ENCODE assay signal across 15 mouse cellular contexts in the genomic region with DNA sequence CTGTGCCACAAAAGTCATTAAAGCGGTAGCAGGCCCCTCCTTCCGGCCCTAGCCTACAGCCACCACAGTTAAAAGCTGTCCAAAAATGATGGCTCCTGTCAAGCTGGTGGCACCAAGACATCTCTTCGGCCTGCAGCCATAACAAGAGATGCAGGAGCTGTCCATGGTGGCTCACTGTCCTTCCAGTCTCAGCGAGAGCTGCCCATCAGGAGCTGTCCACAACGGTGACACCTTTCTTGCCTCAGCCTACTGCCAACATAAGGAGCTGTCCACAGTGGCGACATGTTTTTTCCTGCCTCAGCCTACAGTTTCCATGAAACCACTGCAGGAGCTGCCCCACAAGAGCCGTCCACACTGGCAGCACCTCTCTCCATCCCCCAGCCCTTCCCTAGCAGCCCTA.
DNase-seq lines count a peak whose midpoint lies in the region; ATAC-seq and TF ChIP-seq lines count a peak whose summit lies in the region.
"Had no signal": no experiment of that assay in that cellular context is flagged by ENCODE, and none has a peak within 500 bp of the region (broad histone marks: within the 10 kb centered on the region; RNA-seq: fewer than 3 reads in every experiment).

No protein-coding gene starts in this region.

- H3K27ac ChIP-seq in lung, embryonic 14.5 days (ENCODE audit: low read depth): no peak overlapping the region
- H3K27ac ChIP-seq in thymus, adult 2 months (ENCODE audit: control insufficient read depth, insufficient read depth, low read length): no peak overlapping the region
- H3K27ac ChIP-seq: forebrain, embryonic 10.5 days; limb, embryonic 15.5 days; midbrain, embryonic 10.5 days; neural tube, embryonic 12.5 days had no signal

- no peak overlapping the region for H3K4me2 ChIP-seq in lung, embryonic 14.5 days
- no peak overlapping the region for H3K4me2 ChIP-seq in myocyte (ENCODE audit: low read depth)
- H3K4me2 ChIP-seq: limb, embryonic 15.5 days; neural tube, embryonic 12.5 days had no signal

- no peak overlapping the region for H3K9ac ChIP-seq in lung, embryonic 14.5 days
- H3K9ac ChIP-seq: limb, embryonic 15.5 days; neural tube, embryonic 12.5 days had no signal

- H3K27me3 ChIP-seq in lung, embryonic 14.5 days (ENCODE audit: insufficient read depth, low read length): no peaks in the 10 kb centered on the region
- no peaks in the 10 kb centered on the region for H3K27me3 ChIP-seq in myocyte (ENCODE audit: control insufficient read depth, insufficient read depth, insufficient read length)
- no peaks in the 10 kb centered on the region for H3K27me3 ChIP-seq in thymus, adult 2 months (ENCODE audit: control insufficient read depth, insufficient read depth, low read length)
- H3K27me3 ChIP-seq: limb, embryonic 15.5 days; neural tube, embryonic 12.5 days had no signal

- no peaks in the 10 kb centered on the region for H3K36me3 ChIP-seq in lung, embryonic 14.5 days (ENCODE audit: insufficient read depth)
- no peaks in the 10 kb centered on the region for H3K36me3 ChIP-seq in myocyte (ENCODE audit: control insufficient read depth, insufficient read depth)
- no peaks in the 10 kb centered on the region for H3K36me3 ChIP-seq in thymus, adult 2 months (ENCODE audit: control insufficient read depth, insufficient read depth, low read length)
- H3K36me3 ChIP-seq: forebrain, embryonic 10.5 days; midbrain, embryonic 10.5 days; neural tube, embryonic 12.5 days had no signal

- TF ChIP-seq CTCF in lung, embryonic 14.5 days (IDR thresholded peaks at IDR 0.05; ENCODE audit: low read depth): no peak
- TF ChIP-seq CTCF in thymus, adult 2 months (IDR thresholded peaks at IDR 0.05; ENCODE audit: borderline replicate concordance, control insufficient read depth, extremely low read depth, insufficient read depth, low read length, poor library complexity): no peak

- no peak overlapping the region for H3K4me3 ChIP-seq in lung, embryonic 14.5 days (ENCODE audit: low read depth, low read length)
- H3K4me3 ChIP-seq in myocyte: no peak overlapping the region
- no peak overlapping the region for H3K4me3 ChIP-seq in thymus, adult 2 months (ENCODE audit: control insufficient read depth, insufficient read depth, low read length)
- H3K4me3 ChIP-seq: forebrain, embryonic 10.5 days; limb, embryonic 15.5 days; midbrain, embryonic 10.5 days; neural tube, embryonic 12.5 days had no signal

- H3K9me3 ChIP-seq in lung, embryonic 14.5 days (ENCODE audit: low read depth, low read length): peaks cover 3% of the 10 kb centered on the region; the same call in 1 of the 2 replicates
- H3K9me3 ChIP-seq: midbrain, embryonic 10.5 days had no signal

- no peak overlapping the region for H3ac ChIP-seq in myocyte (ENCODE audit: control insufficient read depth, insufficient read length)

- no peak for ATAC-seq in lung, embryonic 14.5 days (ENCODE audit: insufficient read depth)
- ATAC-seq: intestine, embryonic 16.5 days had no signal

- DNase-seq in adrenal gland, postnatal 10 days: peak; percentile 46
- no peak for DNase-seq in adrenal gland, adult 2 months
- DNase-seq in lung, embryonic 14.5 days: peak; percentile 77
- DNase-seq in lung, postnatal 4 days: no peak
- peak; percentile 57 for DNase-seq in embryo, embryonic 11 days
- no peak for DNase-seq in retina, embryonic 14.5 days (ENCODE audit: low spot score)
- no peak for DNase-seq in thymus, adult 2 months
- DNase-seq: gastrocnemius, postnatal 25 days; heart, postnatal 36 days had no signal

- WGBS in lung, embryonic 14.5 days: 83% methylated on average over 7 of the region's 7 CpGs
- WGBS in thymus, adult 2 months: 95% methylated on average over 7 of the region's 7 CpGs

- no peaks in the 10 kb centered on the region for H3K79me2 ChIP-seq in myocyte (ENCODE audit: control insufficient read depth, insufficient read depth)

- H3K4me1 ChIP-seq in lung, embryonic 14.5 days (ENCODE audit: insufficient read depth): no peaks in the 10 kb centered on the region
- H3K4me1 ChIP-seq in thymus, adult 2 months (replicated peaks; ENCODE audit: control insufficient read depth, insufficient read depth, low read length): no peaks in the 10 kb centered on the region
- H3K4me1 ChIP-seq: forebrain, embryonic 10.5 days; limb, embryonic 15.5 days; midbrain, embryonic 10.5 days; neural tube, embryonic 12.5 days had no signal

- no peak for TF ChIP-seq POLR2A in myocyte (IDR thresholded peaks at IDR 0.05; ENCODE audit: insufficient read length, low read depth)
- TF ChIP-seq POLR2A in thymus, adult 2 months (IDR thresholded peaks at IDR 0.05; ENCODE audit: control insufficient read depth, extremely low read depth, insufficient read depth, low read length, poor library complexity): no peak

TF ChIP-seq in myocyte, 11 proteins besides CTCF, POLR2A, EP300 and RAD21:
- no peak for TF ChIP-seq TCF12 (IDR thresholded peaks at IDR 0.05; ENCODE audit: insufficient read depth, poor library complexity, severe bottlenecking)
- TF ChIP-seq TCF3 (IDR thresholded peaks at IDR 0.05; ENCODE audit: insufficient read length, low read depth): no peak
- TF ChIP-seq E2F4 (IDR thresholded peaks at IDR 0.05; ENCODE audit: insufficient read depth): no peak
- TF ChIP-seq MYOG (IDR thresholded peaks at IDR 0.05; ENCODE audit: control insufficient read depth in 1 of 3, insufficient read depth in 1 of 3, insufficient read length in 2 of 3, low read depth in 2 of 3): no peak
- TF ChIP-seq MAX (IDR thresholded peaks at IDR 0.05; ENCODE audit: low read depth): no peak
- no peak for TF ChIP-seq USF1 (IDR thresholded peaks at IDR 0.05; ENCODE audit: low read depth)
- TF ChIP-seq REST (IDR thresholded peaks at IDR 0.05; ENCODE audit: insufficient read depth, insufficient read length): peak; percentile 99
- no peak for TF ChIP-seq MYOD1 (IDR thresholded peaks at IDR 0.05; ENCODE audit: control insufficient read depth in 1 of 3, insufficient read length in 2 of 3, low read depth in 2 of 3)

Comparison
In these comparisons a context has a peak if more than half of its experiments do, and no peak if none do; other contexts are left out.
1. DNase-seq: peak in adrenal gland, postnatal 10 days (single experiment), lung, embryonic 14.5 days (single experiment) and embryo, embryonic 11 days (single experiment); none in adrenal gland, adult 2 months (single experiment), lung, postnatal 4 days (0 of 2), retina, embryonic 14.5 days (single experiment) and thymus, adult 2 months (single experiment).